Mouse (Mus musculus): ENCODE results near the gene Kif1a. TPM values are rescaled to one million over a fixed set of nuclear protein-coding genes. Genes with fewer than 3 reads are reported as not detected.

The Kif1a gene
- polyA plus RNA-seq, 1 experiment from 2014 or later = 8.0 TPM

- 71% methylated on average over 10 of the region's 10 CpGs for WGBS
Observed at GRCm38 (mm10) chr1:93130242-93130983, 28.7 kb upstream of the Kif1a start.

GRCm38 (mm10) chr1:93128710-93129349 lies 27.1 kb upstream of the Kif1a start:
- Histone ChIP-seq H3K4me2 (ENCODE audit: low read depth, severe bottlenecking) (no peak overlapping the region), H3K9ac (ENCODE audit: low read length) (no peak overlapping the region), H3K4me3 (ENCODE audit: low read depth, low read length) (no peak overlapping the region), H3K36me3 (ENCODE audit: control insufficient read depth, insufficient read depth, low read length) (no peaks in the 10 kb centered on the region), H3K27me3 (ENCODE audit: control insufficient read depth, insufficient read depth, low read length) (no peaks in the 10 kb centered on the region), H3K27ac (replicated peaks; ENCODE audit: low read depth, low read length) (no peak overlapping the region), H3K4me1 (ENCODE audit: control insufficient read depth, insufficient read depth, low read length) (peaks cover 6% of the 10 kb centered on the region), H3K9me3 (ENCODE audit: control insufficient read depth, low read length) (no peaks in the 10 kb centered on the region)
- DNase-seq (ENCODE audit: low spot score) (peak; percentile 74), ATAC-seq (ENCODE audit: insufficient number of reproducible peaks, low FRiP score, low TSS enrichment, low read depth) (0 out of 2 replicates have a peak, but pooled peaks have one; percentile 53)
- 10% methylated on average over 6 of the region's 6 CpGs for WGBS

More at GRCm38 (mm10) chr1:93130242-93130983, 28.7 kb upstream of the Kif1a start:
- Histone ChIP-seq H3K27ac (replicated peaks; ENCODE audit: low read depth, low read length) (no peak overlapping the region), H3K9ac (ENCODE audit: low read length) (no peak overlapping the region), H3K36me3 (ENCODE audit: control insufficient read depth, insufficient read depth, low read length) (no peaks in the 10 kb centered on the region), H3K9me3 (ENCODE audit: control insufficient read depth, low read length) (no peaks in the 10 kb centered on the region), H3K4me3 (ENCODE audit: low read depth, low read length) (no peak overlapping the region), H3K4me2 (ENCODE audit: low read depth, severe bottlenecking) (no peak overlapping the region), H3K4me1 (ENCODE audit: control insufficient read depth, insufficient read depth, low read length) (peaks cover 6% of the 10 kb centered on the region), H3K27me3 (ENCODE audit: control insufficient read depth, insufficient read depth, low read length) (no peaks in the 10 kb centered on the region)
- DNase-seq (ENCODE audit: low spot score) = no peak
- no peak for ATAC-seq (ENCODE audit: insufficient number of reproducible peaks, low FRiP score, low TSS enrichment, low read depth)

GRCm38 (mm10) chr1:93128209-93128608 lies 26.5 kb upstream of the Kif1a start:
- H3K9ac ChIP-seq (ENCODE audit: low read length) = no peak overlapping the region
- no peak overlapping the region for H3K27ac ChIP-seq (replicated peaks; ENCODE audit: low read depth, low read length)
- no peaks in the 10 kb centered on the region for H3K36me3 ChIP-seq (ENCODE audit: control insufficient read depth, insufficient read depth, low read length)
- H3K4me2 ChIP-seq (ENCODE audit: low read depth, severe bottlenecking) = no peak overlapping the region
- no peaks in the 10 kb centered on the region for H3K9me3 ChIP-seq (ENCODE audit: control insufficient read depth, low read length)
- no peak for ATAC-seq (ENCODE audit: insufficient number of reproducible peaks, low FRiP score, low TSS enrichment, low read depth)
- H3K27me3 ChIP-seq (ENCODE audit: control insufficient read depth, insufficient read depth, low read length) = no peaks in the 10 kb centered on the region
- H3K4me3 ChIP-seq (ENCODE audit: low read depth, low read length) = no peak overlapping the region
- no peak for DNase-seq (ENCODE audit: low spot score)
- peaks cover 6% of the 10 kb centered on the region for H3K4me1 ChIP-seq (ENCODE audit: control insufficient read depth, insufficient read depth, low read length)
- WGBS = 80% methylated on average over 8 of the region's 8 CpGs

DNA sequence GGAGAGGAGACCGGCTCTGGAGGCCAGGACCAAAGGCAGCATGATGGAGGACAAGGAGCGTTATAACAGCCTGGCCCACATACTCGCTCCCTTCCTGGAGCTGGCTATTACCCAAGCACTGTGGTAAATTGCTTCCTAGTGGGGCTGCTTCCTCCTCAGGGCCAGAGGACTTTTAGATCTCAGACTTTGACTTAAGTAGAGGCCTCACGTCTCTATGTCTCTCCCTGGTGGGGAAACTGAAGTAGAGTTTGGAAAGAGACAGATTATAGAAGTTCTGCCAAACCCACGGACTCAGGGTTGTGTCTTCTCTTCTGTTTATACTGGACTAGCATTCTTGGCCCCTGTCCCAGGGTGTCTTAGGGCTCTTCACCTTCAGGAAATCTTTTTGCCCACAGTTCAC lies 23.5 kb upstream of the Kif1a start:
- H3K36me3 ChIP-seq (ENCODE audit: control insufficient read depth, insufficient read depth, low read length) = no peaks in the 10 kb centered on the region
- H3K9me3 ChIP-seq (ENCODE audit: control insufficient read depth, low read length) = no peaks in the 10 kb centered on the region
- H3K4me2 ChIP-seq (ENCODE audit: low read depth, severe bottlenecking) = no peak overlapping the region
- no peaks in the 10 kb centered on the region for H3K27me3 ChIP-seq (ENCODE audit: control insufficient read depth, insufficient read depth, low read length)
- ATAC-seq (ENCODE audit: insufficient number of reproducible peaks, low FRiP score, low TSS enrichment, low read depth) (no peak), DNase-seq (ENCODE audit: low spot score) (no peak)
- H3K27ac ChIP-seq (replicated peaks; ENCODE audit: low read depth, low read length) = no peak overlapping the region
- peaks cover 6% of the 10 kb centered on the region for H3K4me1 ChIP-seq (ENCODE audit: control insufficient read depth, insufficient read depth, low read length)
- 71% methylated on average over 5 of the region's 5 CpGs for WGBS
- no peak overlapping the region for H3K4me3 ChIP-seq (ENCODE audit: low read depth, low read length)
- H3K9ac ChIP-seq (ENCODE audit: low read length) = no peak overlapping the region

GRCm38 (mm10) chr1:93124066-93124465 lies 22.3 kb upstream of the Kif1a start:
- H3K27me3 ChIP-seq (ENCODE audit: control insufficient read depth, insufficient read depth, low read length) = no peaks in the 10 kb centered on the region
- WGBS = 85% methylated on average over 8 of the region's 8 CpGs
- H3K4me1 ChIP-seq (ENCODE audit: control insufficient read depth, insufficient read depth, low read length) = peaks cover 4% of the 10 kb centered on the region
- no peak overlapping the region for H3K4me3 ChIP-seq (ENCODE audit: low read depth, low read length)
- no peaks in the 10 kb centered on the region for H3K9me3 ChIP-seq (ENCODE audit: control insufficient read depth, low read length)
- no peaks in the 10 kb centered on the region for H3K36me3 ChIP-seq (ENCODE audit: control insufficient read depth, insufficient read depth, low read length)
- no peak overlapping the region for H3K9ac ChIP-seq (ENCODE audit: low read length)
- ATAC-seq (ENCODE audit: insufficient number of reproducible peaks, low FRiP score, low TSS enrichment, low read depth) (no peak), DNase-seq (ENCODE audit: low spot score) (no peak)
- H3K4me2 ChIP-seq (ENCODE audit: low read depth, severe bottlenecking) = no peak overlapping the region
- no peak overlapping the region for H3K27ac ChIP-seq (replicated peaks; ENCODE audit: low read depth, low read length)

DNA sequence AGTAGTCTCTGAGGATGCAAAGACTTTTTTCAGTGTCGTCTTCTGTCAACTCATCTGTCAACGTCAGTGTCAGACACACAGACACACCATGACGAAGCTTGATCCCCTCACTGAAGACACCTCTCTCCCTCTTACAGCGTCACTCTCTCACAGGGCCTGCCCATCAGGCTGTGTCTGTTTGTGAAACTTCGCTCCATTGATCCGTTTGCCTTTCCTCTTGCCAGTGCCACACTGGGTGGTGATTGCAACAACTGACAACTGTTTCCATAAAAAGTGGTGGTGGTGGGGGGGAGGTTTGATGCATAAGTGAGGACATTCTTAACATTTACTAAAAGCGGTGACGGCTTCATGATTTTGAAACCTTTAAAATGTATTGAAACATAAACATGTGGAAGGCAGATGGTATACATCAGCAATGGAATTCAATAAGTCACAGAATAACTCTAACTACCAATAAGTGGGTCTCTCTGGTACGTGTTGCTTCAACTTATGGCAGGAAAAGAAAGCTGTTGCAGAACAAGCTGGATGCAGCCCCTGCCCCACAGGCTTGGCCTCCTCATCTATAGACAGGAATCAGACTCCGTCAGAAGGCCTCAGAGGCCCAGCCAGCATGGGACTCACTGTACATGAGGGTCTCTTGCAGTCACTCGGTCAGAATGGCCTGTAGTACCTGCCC lies 21.6 kb upstream of the Kif1a start:
- ATAC-seq (ENCODE audit: insufficient number of reproducible peaks, low FRiP score, low TSS enrichment, low read depth) (no peak), DNase-seq (ENCODE audit: low spot score) (no peak)
- H3K4me2 ChIP-seq (ENCODE audit: low read depth, severe bottlenecking) = no peak overlapping the region
- no peak overlapping the region; the same call in 1 of the 2 replicates for H3K27ac ChIP-seq (replicated peaks; ENCODE audit: low read depth, low read length)
- WGBS = 73% methylated on average over 11 of the region's 11 CpGs
- no peak overlapping the region for H3K9ac ChIP-seq (ENCODE audit: low read length)
- H3K4me3 ChIP-seq (ENCODE audit: low read depth, low read length) = no peak overlapping the region
- H3K9me3 ChIP-seq (ENCODE audit: control insufficient read depth, low read length) = no peaks in the 10 kb centered on the region
- no peaks in the 10 kb centered on the region for H3K36me3 ChIP-seq (ENCODE audit: control insufficient read depth, insufficient read depth, low read length)
- H3K27me3 ChIP-seq (ENCODE audit: control insufficient read depth, insufficient read depth, low read length) = no peaks in the 10 kb centered on the region
- no peaks in the 10 kb centered on the region for H3K4me1 ChIP-seq (ENCODE audit: control insufficient read depth, insufficient read depth, low read length)

DNA sequence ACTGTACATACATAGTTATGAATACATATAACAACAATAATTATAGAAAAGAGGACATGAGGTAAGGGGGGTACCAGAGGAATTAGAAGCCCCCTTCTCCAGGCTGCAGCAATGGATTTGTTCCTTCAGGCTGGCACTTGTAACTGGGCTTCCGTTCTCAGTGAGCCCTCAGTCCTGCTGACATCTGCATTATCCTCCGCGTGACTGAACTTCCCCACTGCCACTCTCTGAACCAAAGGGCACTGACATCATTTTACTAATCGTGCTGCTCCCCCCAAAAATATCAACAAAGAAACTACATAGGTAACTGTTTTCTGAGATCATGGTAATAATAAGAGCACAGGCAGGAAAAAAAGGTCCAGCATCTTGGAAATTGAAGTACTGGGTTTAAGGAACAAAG lies 17.1 kb upstream of the Kif1a start:
- 43% methylated on average over 4 of the region's 4 CpGs for WGBS
- ATAC-seq (ENCODE audit: insufficient number of reproducible peaks, low FRiP score, low TSS enrichment, low read depth) (no peak), DNase-seq (ENCODE audit: low spot score) (no peak)
- Histone ChIP-seq H3K4me2 (ENCODE audit: low read depth, severe bottlenecking) (no peak overlapping the region), H3K36me3 (ENCODE audit: control insufficient read depth, insufficient read depth, low read length) (no peaks in the 10 kb centered on the region), H3K9me3 (ENCODE audit: control insufficient read depth, low read length) (no peaks in the 10 kb centered on the region), H3K4me1 (ENCODE audit: control insufficient read depth, insufficient read depth, low read length) (no peaks in the 10 kb centered on the region), H3K27me3 (ENCODE audit: control insufficient read depth, insufficient read depth, low read length) (no peaks in the 10 kb centered on the region), H3K4me3 (ENCODE audit: low read depth, low read length) (no peak overlapping the region), H3K27ac (replicated peaks; ENCODE audit: low read depth, low read length) (no peak overlapping the region), H3K9ac (ENCODE audit: low read length) (no peak overlapping the region)

DNA sequence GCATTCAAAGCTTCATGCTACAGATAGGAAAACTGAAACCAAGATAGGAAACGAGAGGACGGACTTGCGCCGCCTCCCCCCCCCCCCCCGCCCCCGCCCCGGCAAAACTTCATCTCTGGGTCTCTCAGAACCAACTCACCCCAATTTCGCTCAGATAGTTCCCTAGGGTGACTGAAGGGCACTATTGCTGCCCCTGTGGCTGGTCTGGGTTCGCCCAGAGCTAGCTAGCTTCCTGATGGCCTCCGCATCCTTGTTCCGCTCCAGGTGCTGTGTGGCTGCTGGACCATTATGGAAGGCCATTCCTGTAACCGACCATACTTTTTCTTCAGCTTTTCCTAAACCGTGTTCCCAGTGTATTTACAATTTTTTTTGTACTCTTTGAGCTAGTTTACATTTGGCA lies 13.7 kb upstream of the Kif1a start:
- WGBS = 20% methylated on average over 13 of the region's 13 CpGs
- DNase-seq (ENCODE audit: low spot score) (no peak), ATAC-seq (ENCODE audit: insufficient number of reproducible peaks, low FRiP score, low TSS enrichment, low read depth) (peak; percentile 67)
- no peaks in the 10 kb centered on the region for H3K27me3 ChIP-seq (ENCODE audit: control insufficient read depth, insufficient read depth, low read length)
- H3K9ac ChIP-seq (ENCODE audit: low read length) = peak overlapping the region; percentile 49
- H3K27ac ChIP-seq (replicated peaks; ENCODE audit: low read depth, low read length) = no peak overlapping the region
- no peaks in the 10 kb centered on the region for H3K9me3 ChIP-seq (ENCODE audit: control insufficient read depth, low read length)
- H3K4me1 ChIP-seq (ENCODE audit: control insufficient read depth, insufficient read depth, low read length) = no peaks in the 10 kb centered on the region
- peak overlapping the region; percentile 35 for H3K4me3 ChIP-seq (ENCODE audit: low read depth, low read length)
- H3K36me3 ChIP-seq (ENCODE audit: control insufficient read depth, insufficient read depth, low read length) = no peaks in the 10 kb centered on the region
- H3K4me2 ChIP-seq (ENCODE audit: low read depth, severe bottlenecking) = peak overlapping the region; percentile 59

Data from limb, embryonic 11.5 days (tissue).